Mouse (Mus musculus) C2C12 (cell line): ENCODE measurements around the gene Klk15.

Experiments used
- CEBPB ChIP-seq: IDR thresholded peaks from one replicate; pipeline ENCODE4 v1.6.1; 2011; ENCODE audit warnings: low read depth, mild to moderate bottlenecking, control low read depth, moderate library complexity
- CTCF ChIP-seq: IDR thresholded peaks from one replicate; pipeline ENCODE4 v1.5.1; 2011; ENCODE audit not compliant: control insufficient read depth, insufficient read depth, insufficient read length
- MAX ChIP-seq: IDR thresholded peaks from one replicate; pipeline ENCODE4 v1.6.1; 2011; ENCODE audit warnings: mild to moderate bottlenecking, control low read depth
- MYOD1 ChIP-seq: IDR thresholded peaks from one replicate; pipeline ENCODE4 v1.6.1; 2011; ENCODE audit warnings: low read depth; ENCODE audit not compliant: control insufficient read depth, insufficient read length

DNA sequence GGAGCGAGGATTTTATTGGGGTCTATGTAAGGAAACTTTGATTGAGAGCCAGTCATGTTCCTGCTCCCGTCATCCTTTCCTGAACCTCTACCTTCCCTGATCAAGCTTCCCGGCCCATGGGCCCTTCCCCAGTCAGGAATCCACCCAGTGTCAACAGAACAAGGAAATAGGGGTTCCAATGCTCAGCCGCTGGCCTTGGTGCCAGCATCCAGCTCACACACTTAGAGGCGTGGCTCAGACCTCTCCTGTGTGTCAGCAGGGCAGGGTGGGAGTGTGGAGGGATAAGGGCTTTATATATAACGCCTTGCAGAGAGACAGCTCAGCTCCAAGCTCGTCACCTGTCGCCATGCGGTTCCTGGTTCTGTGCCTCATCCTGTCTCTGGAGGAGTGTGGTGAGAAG is 18.7 kb upstream of the Klk15 start:
- TF ChIP-seq CTCF (no peak), MAX (no peak), MYOD1 (no peak), CEBPB (no peak)
